Mouse (Mus musculus): ENCODE measurements around the gene Iqsec1.

GRCm38 (mm10) chr6:90680401-90680800 lies 308.1 kb downstream of the Iqsec1 start:
- TF ChIP-seq CTCF (IDR thresholded peaks at IDR 0.05; ENCODE audit: borderline replicate concordance, control insufficient read depth, extremely low read depth, insufficient read depth, low read length, poor library complexity) = no peak
- TF ChIP-seq POLR2A (IDR thresholded peaks at IDR 0.05; ENCODE audit: control insufficient read depth, extremely low read depth, insufficient read depth, low read length, poor library complexity) = no peak
